Mouse (Mus musculus): Measurements from ENCODE around the gene Dhdds. TPM values are rescaled to one million over a fixed set of nuclear protein-coding genes. Genes with fewer than 3 reads are reported as not detected.
A peak's percentile ranks its signal among the peaks of the same experiment; 100 is the strongest.

Gene Dhdds
- polyA plus RNA-seq, 1 experiment from 2014 or later, result 19.7 TPM

- Histone ChIP-seq H3K4me3 (replicated peaks) (peak overlapping the region; percentile 85; the same call in 1 of the 2 replicates), H3K36me3 (peaks cover 48% of the 10 kb centered on the region), H3K9ac (peak overlapping the region; percentile 99), H3K27ac (peak overlapping the region; percentile 98), H3K27me3 (no peaks in the 10 kb centered on the region), H3K9me3 (replicated peaks) (no peaks in the 10 kb centered on the region), H3K4me1 (replicated peaks) (peaks cover 45% of the 10 kb centered on the region), H3K4me2 (peak overlapping the region; percentile 99)
- ATAC-seq (ENCODE audit: low read depth) (no peak), DNase-seq (peak; percentile 11)
- 59% methylated on average over 8 of the region's 8 CpGs for WGBS (ENCODE audit: insufficient replicate concordance)
These were observed 31.5 kb downstream of the Dhdds start for GRCm38 (mm10) chr4:133969114-133969770.

GRCm38 (mm10) chr4:133968150-133968921, 32.4 kb downstream of the Dhdds start, which contains the start of gene Hmgn2:
Hmgn2 (minus strand) TSS chr4:133968650.
- peaks cover 48% of the 10 kb centered on the region for H3K4me1 ChIP-seq (replicated peaks)
- WGBS (ENCODE audit: insufficient replicate concordance), result under 1% methylated on average over 42 of the region's 42 CpGs
- peak within 1 kb of the TSS; percentile 98 for H3K27ac ChIP-seq
- ATAC-seq (ENCODE audit: low read depth) (peak; percentile 60), DNase-seq (no peak)
- H3K27me3 ChIP-seq, result no peaks in the 10 kb centered on the region
- peak within 1 kb of the TSS; percentile 85 for H3K4me3 ChIP-seq (replicated peaks)
- peak within 1 kb of the TSS; percentile 99 for H3K9ac ChIP-seq
- peak within 1 kb of the TSS; percentile 99 for H3K4me2 ChIP-seq
- H3K36me3 ChIP-seq, result peaks cover 54% of the 10 kb centered on the region
- no peaks in the 10 kb centered on the region for H3K9me3 ChIP-seq (replicated peaks)

- Histone ChIP-seq H3K4me2 (peak overlapping the region; percentile 99), H3K4me1 (replicated peaks) (peaks cover 48% of the 10 kb centered on the region), H3K27me3 (no peaks in the 10 kb centered on the region), H3K9me3 (replicated peaks) (no peaks in the 10 kb centered on the region), H3K9ac (peak overlapping the region; percentile 99), H3K27ac (peak overlapping the region; percentile 98), H3K4me3 (replicated peaks) (peak overlapping the region; percentile 85), H3K36me3 (peaks cover 54% of the 10 kb centered on the region)
- DNase-seq (peak; percentile 83), ATAC-seq (ENCODE audit: low read depth) (peak; percentile 67)
- under 1% methylated on average over 29 of the region's 29 CpGs for WGBS (ENCODE audit: insufficient replicate concordance)
These were observed 32.9 kb downstream of the Dhdds start for GRCm38 (mm10) chr4:133967866-133968149.

- no peaks in the 10 kb centered on the region for H3K9me3 ChIP-seq (replicated peaks)
- ATAC-seq (ENCODE audit: low read depth) (peak; percentile 80), DNase-seq (peak; percentile 97)
- H3K9ac ChIP-seq, result peak overlapping the region; percentile 99
- H3K4me1 ChIP-seq (replicated peaks), result peaks cover 48% of the 10 kb centered on the region
- H3K4me2 ChIP-seq, result peak overlapping the region; percentile 99
- H3K36me3 ChIP-seq, result peaks cover 54% of the 10 kb centered on the region
- peak overlapping the region; percentile 98 for H3K27ac ChIP-seq
- H3K27me3 ChIP-seq, result no peaks in the 10 kb centered on the region
- WGBS (ENCODE audit: insufficient replicate concordance), result under 1% methylated on average over 84 of the region's 101 CpGs
- peak overlapping the region; percentile 85 for H3K4me3 ChIP-seq (replicated peaks)
These were observed 33.4 kb downstream of the Dhdds start for GRCm38 (mm10) chr4:133967138-133967865.

- Histone ChIP-seq H3K36me3 (peaks cover 48% of the 10 kb centered on the region), H3K27me3 (no peaks in the 10 kb centered on the region), H3K4me2 (peak overlapping the region; percentile 99), H3K27ac (peak overlapping the region; percentile 77), H3K4me1 (replicated peaks) (peaks cover 48% of the 10 kb centered on the region), H3K9me3 (replicated peaks) (no peaks in the 10 kb centered on the region), H3K4me3 (replicated peaks) (peak overlapping the region; percentile 85), H3K9ac (peak overlapping the region; percentile 81)
- 32% methylated on average over 12 of the region's 12 CpGs for WGBS (ENCODE audit: insufficient replicate concordance)
- ATAC-seq (ENCODE audit: low read depth) (no peak), DNase-seq (no peak)
These were observed 34.3 kb downstream of the Dhdds start for GRCm38 (mm10) chr4:133966271-133966940.

GRCm38 (mm10) chr4:133962566-133962965, 38.2 kb downstream of the Dhdds start:
- Histone ChIP-seq H3K36me3 (peaks cover 36% of the 10 kb centered on the region), H3K4me3 (replicated peaks) (no peak overlapping the region), H3K27me3 (no peaks in the 10 kb centered on the region), H3K4me1 (replicated peaks) (peaks cover 20% of the 10 kb centered on the region), H3K9ac (no peak overlapping the region), H3K4me2 (no peak overlapping the region), H3K9me3 (replicated peaks) (no peaks in the 10 kb centered on the region), H3K27ac (no peak overlapping the region)
- DNase-seq, result no peak
- 81% methylated on average over 7 of the region's 7 CpGs for WGBS (ENCODE audit: insufficient replicate concordance)
- no peak for ATAC-seq (ENCODE audit: low read depth)

- no peak overlapping the region for H3K9ac ChIP-seq
- peaks cover 14% of the 10 kb centered on the region for H3K36me3 ChIP-seq
- no peaks in the 10 kb centered on the region for H3K9me3 ChIP-seq (replicated peaks)
- no peak overlapping the region for H3K4me2 ChIP-seq
- H3K27ac ChIP-seq, result no peak overlapping the region
- WGBS (ENCODE audit: insufficient replicate concordance), result 66% methylated on average over 1 of the region's 1 CpGs
- H3K4me3 ChIP-seq (replicated peaks), result no peak overlapping the region
- no peak for ATAC-seq (ENCODE audit: low read depth)
- H3K27me3 ChIP-seq, result no peaks in the 10 kb centered on the region
- no peak for DNase-seq
- peaks cover under 1% of the 10 kb centered on the region; the same call in 1 of the 2 replicates for H3K4me1 ChIP-seq (replicated peaks)
These were observed 41.8 kb downstream of the Dhdds start for GRCm38 (mm10) chr4:133958884-133959283.

- no peak overlapping the region for H3K4me2 ChIP-seq
- no peak overlapping the region for H3K9ac ChIP-seq
- no peaks in the 10 kb centered on the region for H3K36me3 ChIP-seq
- no peak overlapping the region for H3K4me3 ChIP-seq (replicated peaks)
- no peaks in the 10 kb centered on the region; the same call in 1 of the 2 replicates for H3K4me1 ChIP-seq (replicated peaks)
- 68% methylated on average over 4 of the region's 4 CpGs for WGBS (ENCODE audit: insufficient replicate concordance)
- DNase-seq (no peak), ATAC-seq (ENCODE audit: low read depth) (no peak)
- H3K27me3 ChIP-seq, result no peaks in the 10 kb centered on the region
- no peaks in the 10 kb centered on the region for H3K9me3 ChIP-seq (replicated peaks)
- H3K27ac ChIP-seq, result no peak overlapping the region
These were observed 44.4 kb downstream of the Dhdds start for GRCm38 (mm10) chr4:133956358-133956757.

GRCm38 (mm10) chr4:133946736-133947135, 54.0 kb downstream of the Dhdds start:
- no peak for ATAC-seq (ENCODE audit: low read depth)

GRCm38 (mm10) chr4:133943791-133944190, 56.9 kb downstream of the Dhdds start:
- 52% methylated on average over 3 of the region's 3 CpGs for WGBS (ENCODE audit: insufficient replicate concordance)
- Histone ChIP-seq H3K9ac (no peak overlapping the region), H3K36me3 (no peaks in the 10 kb centered on the region), H3K4me1 (replicated peaks) (peaks cover 6% of the 10 kb centered on the region; the same call in 1 of the 2 replicates), H3K27me3 (no peaks in the 10 kb centered on the region), H3K4me3 (replicated peaks) (no peak overlapping the region), H3K9me3 (replicated peaks) (no peaks in the 10 kb centered on the region), H3K4me2 (no peak overlapping the region), H3K27ac (no peak overlapping the region)
- ATAC-seq (ENCODE audit: low read depth) (no peak), DNase-seq (no peak)

More at GRCm38 (mm10) chr4:133946736-133947135, 54.0 kb downstream of the Dhdds start:
- Histone ChIP-seq H3K4me3 (replicated peaks) (no peak overlapping the region), H3K27me3 (no peaks in the 10 kb centered on the region), H3K27ac (no peak overlapping the region), H3K4me1 (replicated peaks) (peaks cover 3% of the 10 kb centered on the region; the same call in 1 of the 2 replicates), H3K36me3 (no peaks in the 10 kb centered on the region), H3K9me3 (replicated peaks) (no peaks in the 10 kb centered on the region), H3K9ac (no peak overlapping the region), H3K4me2 (no peak overlapping the region)
- no peak for DNase-seq
- 44% methylated on average over 4 of the region's 4 CpGs for WGBS (ENCODE audit: insufficient replicate concordance)

GRCm38 (mm10) chr4:133942679-133943078, 58.0 kb downstream of the Dhdds start:
- Histone ChIP-seq H3K9me3 (replicated peaks) (no peaks in the 10 kb centered on the region), H3K36me3 (no peaks in the 10 kb centered on the region), H3K27ac (no peak overlapping the region), H3K4me3 (replicated peaks) (no peak overlapping the region), H3K4me1 (replicated peaks) (peaks cover 6% of the 10 kb centered on the region; the same call in 1 of the 2 replicates), H3K4me2 (no peak overlapping the region), H3K9ac (no peak overlapping the region), H3K27me3 (no peaks in the 10 kb centered on the region)
- DNase-seq (no peak), ATAC-seq (ENCODE audit: low read depth) (no peak)
- 63% methylated on average over 4 of the region's 4 CpGs for WGBS (ENCODE audit: insufficient replicate concordance)

Data from liver, embryonic 13.5 days (tissue).